Mouse (Mus musculus) effector memory CD4-positive, alpha-beta T cell, adult 5 months (primary cell): Measurements from ENCODE around the gene Scmh1. TPM values are rescaled to one million over a fixed set of nuclear protein-coding genes. Genes with fewer than 3 reads are reported as not detected.

Experiments used
- polyA plus RNA-seq: library from polyadenylated mRNA; unstranded; fragments of 100-300 nt; shearing (Covaris generic); gene quantifications from one replicate; pipeline ENCODE4 v1.2.1, GENCODE M21; 2017

The Scmh1 gene
- polyA plus RNA-seq = 19.7 TPM

DNA sequence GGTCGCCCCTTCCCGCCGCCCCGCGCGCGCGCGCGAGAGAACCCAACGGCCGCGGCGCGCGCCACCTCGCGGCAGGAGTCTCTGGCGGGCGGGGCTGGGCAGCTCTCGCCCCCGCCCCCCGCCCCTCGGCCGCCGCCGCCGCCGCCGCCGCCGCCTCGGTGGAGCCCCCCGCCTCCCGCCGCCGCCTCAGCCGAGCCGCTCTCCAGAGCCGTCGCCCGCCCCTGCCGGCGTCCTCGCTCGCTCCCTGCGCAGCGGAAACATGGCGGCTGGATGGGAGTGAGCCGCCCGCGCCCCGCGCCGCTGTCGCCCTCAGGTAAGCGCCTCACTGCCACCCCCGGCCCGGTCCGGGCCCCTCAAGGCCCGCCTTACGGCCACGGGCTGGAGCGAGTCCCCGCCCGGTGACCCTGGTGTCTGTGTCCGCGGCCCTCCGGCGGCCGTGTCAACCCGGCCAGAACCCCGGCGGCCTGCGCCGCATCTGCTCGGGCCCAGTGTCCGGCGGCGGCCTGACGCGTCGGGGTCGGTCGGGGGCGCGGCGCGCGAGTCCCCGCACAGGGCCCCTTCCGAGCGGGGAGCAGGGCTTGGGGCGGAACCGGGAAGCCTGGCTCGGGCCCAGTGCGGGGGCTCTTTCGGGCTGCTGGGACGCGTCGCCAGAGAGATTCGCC lies at the start of gene Scmh1:
TSS of gene Scmh1 (plus strand) at position 138 of the 662 bp plus-strand sequence.

DNA sequence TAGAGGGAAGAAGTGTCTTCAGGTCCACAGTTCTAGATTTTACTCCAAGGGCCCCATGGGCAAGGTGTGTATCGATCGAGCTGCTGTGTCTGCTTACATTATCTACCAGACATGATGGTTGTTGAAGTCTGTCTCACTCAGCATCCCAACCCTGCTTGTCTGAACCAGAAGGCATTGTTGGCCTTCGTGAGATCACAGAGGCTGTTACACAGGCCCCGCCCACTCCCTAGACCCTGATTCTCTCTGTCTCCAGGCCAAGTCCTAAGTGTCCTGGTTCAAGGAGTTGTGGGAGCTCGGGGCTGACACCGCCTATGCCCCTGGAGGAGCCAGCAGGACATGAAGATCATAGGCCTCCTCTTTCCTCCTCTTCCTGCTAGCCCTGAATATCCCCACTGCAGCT lies 126.9 kb downstream of the Scmh1 start, which contains the start of gene Slfnl1:
TSS of gene Slfnl1 (plus strand) at position 246 of the 400 bp plus-strand sequence.

GRCm38 (mm10) chr4:120569486-120570437 lies 164.7 kb downstream of the Scmh1 start, which contains the start of gene Ctps:
Gene Ctps, minus strand, starts transcription at chr4:120570276.

Other genes with a start within 250 kb of the Scmh1 start
- gene Edn2, start 244.1 kb upstream of the Scmh1 start, polyA plus RNA-seq = not detected
- gene Foxo6, start 117.9 kb upstream of the Scmh1 start, polyA plus RNA-seq = not detected
- not detected for gene Slfnl1, start 127.0 kb downstream of the Scmh1 start, polyA plus RNA-seq
- gene Ctps, start 165.0 kb downstream of the Scmh1 start, polyA plus RNA-seq = 24.3 TPM
- gene Gm8439, start 183.5 kb downstream of the Scmh1 start, polyA plus RNA-seq = not detected